Mouse (Mus musculus) heart, adult 2 months (tissue): ENCODE data around the gene Ppp6c.
"Not testable (repeated sequence)": the region's sequence is repeated elsewhere in the genome, so short reads cannot be mapped to it uniquely, and the experiment has no call there.

Source experiments
- CTCF ChIP-seq: fragments of 200-600 bp; IDR thresholded peaks from 2 replicates; pipeline ENCODE4 v1.8.1; 2022; ENCODE audit warnings: antibody characterized with exemption, mild to moderate bottlenecking, moderate library complexity
- POLR2A ChIP-seq: fragments of 200-500 bp; IDR thresholded peaks from 2 replicates; pipeline ENCODE4 v1.6.1; 2011; ENCODE audit warnings: mild to moderate bottlenecking, low read depth, low read length, control low read depth; ENCODE audit not compliant: insufficient read depth

DNA sequence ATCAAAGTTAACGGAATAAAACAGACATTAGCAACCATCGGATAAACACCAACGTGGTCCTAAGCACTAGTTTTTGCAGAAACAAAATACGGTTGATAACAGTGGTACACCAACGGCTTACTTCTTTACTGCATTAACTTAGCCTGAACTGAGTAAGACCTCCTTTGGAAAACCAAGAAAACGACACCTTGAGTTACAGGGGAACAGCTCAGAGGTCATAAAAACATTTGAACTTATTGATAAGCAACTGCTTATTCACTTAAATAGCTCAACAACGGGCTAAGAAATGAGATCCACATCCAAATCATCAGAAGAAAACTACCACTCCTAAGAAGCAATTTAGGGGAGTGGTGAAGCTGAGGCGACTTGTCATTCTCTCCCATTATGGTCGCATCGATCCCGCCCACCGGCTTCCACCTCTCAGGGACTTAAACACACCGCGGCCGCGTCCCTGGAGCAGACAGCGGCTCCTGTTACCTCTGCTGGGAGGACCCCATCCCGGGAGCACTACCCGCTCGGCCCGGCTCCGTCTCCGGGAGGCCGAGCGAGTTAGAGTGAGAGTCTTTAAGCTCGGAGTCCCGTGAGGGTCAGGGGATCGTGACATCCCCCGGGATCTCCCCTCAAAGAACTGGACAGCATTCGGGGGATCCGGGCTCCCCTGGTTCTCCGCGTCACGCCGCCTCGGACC lies 776 bp downstream of the Ppp6c start:
- TF ChIP-seq CTCF, POLR2A: not testable (repeated sequence)
